Mouse (Mus musculus): ENCODE data around the gene Gkap1.

GRCm38 (mm10) chr13:58281936-58282335 lies 6.4 kb upstream of the Gkap1 start:
- TF ChIP-seq CTCF (IDR thresholded peaks at IDR 0.05; ENCODE audit: low read depth, low read length) (no peak), POLR2A (IDR thresholded peaks at IDR 0.05; ENCODE audit: extremely low read depth, insufficient read depth, low read length) (no peak)
